Mouse (Mus musculus): ENCODE measurements around the gene P4ha2.

P4ha2 gene

GRCm38 (mm10) chr11:54100045-54100691, at the start of gene P4ha2:
P4ha2 (plus strand) TSS chr11:54100095.
- DNase-seq (ENCODE audit: low spot score): peak; percentile 64

- no peak for DNase-seq (ENCODE audit: low spot score)
Measured at GRCm38 (mm10) chr11:54050205-54050604, 49.7 kb upstream of the P4ha2 start.

GRCm38 (mm10) chr11:54051161-54051560, 48.7 kb upstream of the P4ha2 start:
- no peak for DNase-seq (ENCODE audit: low spot score)

GRCm38 (mm10) chr11:54052128-54052527, 47.8 kb upstream of the P4ha2 start:
- DNase-seq (ENCODE audit: low spot score): no peak

DNA sequence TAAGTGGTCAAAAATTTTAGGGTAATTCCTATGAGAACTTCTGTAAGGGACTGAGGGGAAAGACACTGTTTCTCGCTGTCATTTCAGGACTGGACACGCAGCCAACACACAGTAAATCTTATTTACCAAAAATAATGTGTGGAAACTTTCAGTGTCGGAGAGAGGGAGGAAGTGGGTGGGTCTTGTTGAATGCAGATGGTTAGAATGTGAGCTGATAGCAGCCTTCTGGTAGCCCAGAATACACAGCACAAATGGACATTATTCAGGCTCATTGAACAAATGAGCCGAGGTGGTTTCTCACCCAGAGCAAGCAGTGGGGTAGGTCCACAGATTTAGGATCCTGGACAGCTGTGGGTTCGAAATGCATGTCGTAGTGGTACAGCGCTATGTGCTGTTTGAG, 46.8 kb upstream of the P4ha2 start:
- DNase-seq (ENCODE audit: low spot score): no peak

- peak; percentile 83 for DNase-seq (ENCODE audit: low spot score)
Measured at GRCm38 (mm10) chr11:54054257-54054656, 45.6 kb upstream of the P4ha2 start.

DNA sequence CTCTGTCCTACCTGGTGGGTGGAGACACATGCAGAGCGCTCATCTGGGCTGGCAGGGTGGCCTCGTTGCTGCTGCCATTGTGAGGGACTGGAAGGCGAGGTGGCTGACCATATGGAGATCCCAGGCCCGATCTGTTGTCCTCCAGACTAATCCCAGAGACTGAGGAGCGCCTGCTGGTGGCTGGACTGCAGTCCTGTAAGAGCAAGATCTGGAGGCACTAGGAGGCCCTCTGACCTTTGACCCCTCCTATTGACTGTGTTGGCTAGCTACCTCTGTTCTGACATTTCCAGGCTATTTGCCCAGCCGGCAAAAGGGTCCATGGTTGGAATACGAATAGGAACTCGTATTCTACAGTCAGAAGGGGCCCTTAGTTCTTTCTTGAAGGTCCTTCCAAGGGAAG, 43.8 kb upstream of the P4ha2 start:
- DNase-seq (ENCODE audit: low spot score): no peak

DNA sequence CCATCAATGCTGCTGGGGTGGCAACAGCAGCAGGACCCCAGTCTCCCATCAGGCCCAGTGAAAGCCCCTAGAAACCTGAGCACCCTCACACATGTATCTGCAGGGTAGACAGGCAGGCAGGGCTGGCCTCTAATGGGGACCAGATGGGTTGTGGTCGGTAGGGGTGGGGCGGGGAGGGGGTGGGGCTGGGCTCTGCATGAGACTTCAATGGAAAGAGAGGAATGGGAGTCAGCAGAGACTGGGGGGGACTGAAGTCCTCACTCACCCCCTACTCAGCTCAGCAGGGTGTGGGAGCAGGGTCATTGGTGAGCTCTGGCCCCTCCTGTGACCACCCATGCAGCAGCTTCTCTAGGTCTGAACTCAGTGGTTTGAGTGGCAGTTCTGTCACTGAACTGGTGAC, 42.5 kb upstream of the P4ha2 start:
- no peak for DNase-seq (ENCODE audit: low spot score)

GRCm38 (mm10) chr11:54058056-54058617, 41.8 kb upstream of the P4ha2 start:
- DNase-seq (ENCODE audit: low spot score): no peak

GRCm38 (mm10) chr11:54058643-54059042, 41.3 kb upstream of the P4ha2 start:
- DNase-seq (ENCODE audit: low spot score): peak; percentile 52

DNA sequence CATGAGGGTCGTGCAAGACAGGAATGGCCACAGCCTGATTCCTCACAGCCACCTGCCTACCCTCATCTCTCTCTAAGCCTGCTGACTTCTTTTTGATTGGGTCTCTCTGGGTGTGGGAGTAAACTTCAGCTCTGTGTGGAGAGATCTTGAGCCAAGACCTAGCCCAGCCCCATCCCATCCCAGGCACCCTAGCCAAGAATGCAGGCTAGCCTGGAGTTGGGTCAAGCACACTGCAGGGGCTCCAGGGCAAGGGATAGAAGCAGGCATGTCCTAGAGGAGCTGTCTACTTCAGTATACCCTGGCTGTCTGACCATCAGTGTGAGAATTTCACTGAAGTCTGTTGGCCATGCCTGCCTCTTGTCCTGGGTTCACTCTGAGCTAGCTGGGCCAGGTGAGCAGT, 40.4 kb upstream of the P4ha2 start:
- no peak for DNase-seq (ENCODE audit: low spot score)

- DNase-seq (ENCODE audit: low spot score): peak; percentile 88
Measured at GRCm38 (mm10) chr11:54060316-54060715, 39.6 kb upstream of the P4ha2 start.

DNA sequence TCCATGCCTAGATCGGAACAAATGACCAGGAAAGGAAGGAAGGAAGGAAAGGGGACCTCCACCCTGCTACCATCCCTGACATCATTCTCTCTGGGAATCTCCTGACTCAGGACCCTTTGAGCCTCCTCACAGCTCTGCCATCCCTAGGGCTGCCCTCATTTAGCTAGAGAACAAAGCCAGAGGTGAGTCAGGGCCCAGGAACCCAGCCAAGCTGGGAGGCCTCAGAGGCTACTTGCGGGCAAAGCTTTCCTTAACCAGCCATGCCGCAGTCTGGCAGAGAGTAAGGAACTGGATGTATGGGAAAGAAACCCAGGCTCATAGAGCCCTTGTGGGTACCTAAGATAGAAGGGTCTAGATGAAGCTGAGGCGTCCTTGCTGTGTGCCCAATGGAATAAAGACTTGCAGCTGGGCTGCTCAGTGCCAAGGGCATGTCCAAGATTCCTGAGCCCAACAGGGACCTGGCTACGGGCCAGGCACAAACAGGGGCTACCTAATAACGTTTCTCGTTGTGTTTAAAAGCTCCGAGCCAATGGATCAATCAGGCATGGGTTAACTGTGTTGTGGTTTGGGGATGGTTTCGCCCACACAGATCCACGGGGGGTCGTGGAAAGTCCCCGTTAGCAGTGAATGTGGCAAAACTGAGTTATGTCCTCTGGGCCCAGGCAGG, 37.7 kb upstream of the P4ha2 start:
- DNase-seq (ENCODE audit: low spot score): peak; percentile 94

DNA sequence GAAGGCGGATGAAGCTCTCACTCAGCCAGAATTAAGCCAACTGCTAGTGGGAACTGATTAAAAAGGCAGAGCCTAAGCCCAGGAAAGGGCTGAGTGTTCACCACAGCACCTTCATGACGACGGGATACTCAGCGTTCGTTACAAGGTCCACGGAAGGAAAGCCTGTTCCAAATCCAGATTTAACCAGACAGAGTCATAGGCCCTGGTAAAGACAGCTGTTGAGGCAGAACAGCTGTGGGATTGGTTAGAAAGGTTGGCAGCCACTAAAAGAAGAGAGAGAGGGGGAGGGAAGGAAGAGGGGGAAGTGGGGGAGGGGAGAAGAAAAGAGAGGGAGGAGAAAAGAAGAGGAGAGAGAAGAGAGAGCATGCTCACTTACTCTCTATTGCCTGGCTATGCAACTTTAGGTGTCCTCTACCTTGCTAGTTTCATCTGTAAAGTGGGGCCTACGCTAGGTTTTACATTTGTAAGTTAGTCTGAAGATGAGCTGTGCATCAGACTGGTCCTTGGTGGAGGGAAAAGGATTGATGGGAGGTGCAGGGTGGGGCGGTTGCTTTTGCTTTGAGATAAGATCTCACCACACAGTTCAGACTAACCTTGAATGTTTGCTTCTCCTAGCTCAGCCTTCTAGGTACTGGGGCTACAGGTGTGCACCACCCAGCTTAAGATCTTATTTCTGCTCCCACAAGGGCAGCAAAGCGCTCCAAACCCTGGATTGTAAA, 37.0 kb upstream of the P4ha2 start:
- DNase-seq (ENCODE audit: low spot score): peak; percentile 66

DNA sequence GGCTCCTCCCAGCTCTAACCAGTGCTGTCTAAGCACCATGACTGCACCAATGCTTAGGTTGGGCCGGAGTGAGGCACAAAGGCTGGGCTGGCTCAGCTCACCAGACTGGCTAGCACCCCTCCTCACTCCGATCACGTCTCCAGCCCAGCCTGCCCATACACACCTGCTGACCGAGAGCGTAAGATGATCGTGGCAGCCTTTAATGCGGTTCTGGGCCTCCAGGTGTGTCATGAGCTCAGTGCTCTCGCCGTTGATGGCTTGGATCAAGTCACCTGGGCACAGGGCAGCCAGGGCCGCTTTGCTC, 36.5 kb upstream of the P4ha2 start:
- no peak for DNase-seq (ENCODE audit: low spot score)

DNA sequence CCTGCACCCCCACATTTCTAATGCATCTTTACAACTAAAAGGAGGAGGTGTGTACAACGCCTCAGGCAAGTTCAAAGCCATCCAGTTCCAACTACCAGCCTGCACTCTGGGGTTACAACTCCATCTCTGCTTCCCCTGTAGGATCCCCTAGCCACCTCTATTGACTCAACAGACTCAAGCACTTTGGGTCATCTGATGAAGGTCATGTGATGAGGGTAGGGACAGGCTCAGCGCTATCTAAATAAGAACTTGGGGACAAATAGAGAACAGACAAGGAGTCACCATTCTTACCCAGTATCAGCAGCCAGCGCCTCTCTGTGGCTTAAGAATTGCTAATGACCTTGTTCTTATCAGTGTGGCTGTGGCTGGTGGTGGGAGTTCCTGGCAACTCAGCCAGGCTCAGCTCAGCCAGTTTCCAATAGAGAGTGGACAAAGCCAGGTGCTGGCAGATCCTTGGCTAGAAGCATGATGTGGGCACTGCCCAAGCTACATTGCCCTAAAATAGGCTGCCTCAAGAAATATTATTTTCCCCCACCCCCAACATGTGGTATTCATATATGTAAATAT, 35.4 kb upstream of the P4ha2 start:
- no peak for DNase-seq (ENCODE audit: low spot score)

- DNase-seq (ENCODE audit: low spot score): no peak
Measured at GRCm38 (mm10) chr11:54065106-54065914, 34.6 kb upstream of the P4ha2 start.

GRCm38 (mm10) chr11:54065915-54066178, 34.0 kb upstream of the P4ha2 start:
- no peak for DNase-seq (ENCODE audit: low spot score)

DNA sequence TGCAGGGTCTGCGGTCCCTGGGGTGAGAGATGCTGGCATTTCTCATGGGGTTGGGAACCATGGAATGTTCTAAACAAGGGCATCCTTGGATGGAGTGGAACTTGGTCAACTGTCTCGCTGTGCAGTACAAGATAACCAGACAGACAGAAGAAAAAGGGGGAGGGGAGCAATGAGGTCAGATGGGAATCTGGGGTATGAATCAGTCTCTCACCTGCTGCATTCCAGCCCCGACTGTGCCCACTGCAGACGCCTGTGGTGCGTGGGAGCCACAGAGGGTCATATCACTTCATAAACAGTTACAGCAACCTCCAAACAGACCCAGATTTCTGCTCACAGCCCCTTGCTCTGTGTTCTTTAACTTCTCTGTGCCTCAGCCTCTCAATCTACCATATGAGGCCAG, 33.5 kb upstream of the P4ha2 start:
- no peak for DNase-seq (ENCODE audit: low spot score)

DNA sequence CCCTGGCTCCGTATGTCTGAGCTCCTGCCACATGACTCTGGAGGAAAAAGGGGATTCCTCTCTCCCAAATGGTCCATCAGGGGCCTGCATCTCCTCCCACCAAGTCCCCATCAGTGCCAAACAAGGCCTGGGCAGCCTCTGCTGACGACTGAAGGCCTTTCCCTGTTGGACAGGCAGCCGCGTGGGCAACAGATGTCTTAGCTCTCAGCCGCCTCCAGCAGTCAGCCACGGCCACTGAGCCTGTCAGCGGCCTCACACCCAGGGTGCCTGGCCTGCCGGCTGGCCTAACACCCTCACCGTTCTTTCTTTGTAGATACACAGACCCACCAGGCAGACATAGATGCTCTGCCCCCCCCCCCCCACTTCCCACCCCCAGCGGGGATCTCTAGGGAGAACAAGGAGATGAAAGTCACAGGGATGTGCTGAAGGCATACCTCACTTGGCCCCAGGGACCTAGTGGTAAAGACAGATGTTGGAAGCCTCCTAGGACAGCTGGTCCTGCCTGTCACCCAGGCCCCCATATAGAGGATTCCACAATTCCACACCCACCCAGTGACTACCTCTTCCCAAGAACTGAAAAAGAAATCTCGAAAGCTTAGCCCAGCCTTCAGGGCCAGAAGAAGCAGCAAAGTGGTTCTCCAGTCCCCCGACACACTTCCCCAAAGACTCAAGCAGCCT, 32.4 kb upstream of the P4ha2 start:
- DNase-seq (ENCODE audit: low spot score): no peak

GRCm38 (mm10) chr11:54067996-54068519, 31.8 kb upstream of the P4ha2 start:
- no peak for DNase-seq (ENCODE audit: low spot score)

Measured in MN1 (cell line).